Mouse (Mus musculus) heart, postnatal 0 days (tissue): Measurements from ENCODE around the gene Gm8356. TPM values are rescaled to one million over a fixed set of nuclear protein-coding genes. Genes with fewer than 3 reads are reported as not detected.
"Not testable (repeated sequence)": the region's sequence is repeated elsewhere in the genome, so short reads cannot be mapped to it uniquely, and the experiment has no call there.

Source experiments
- ATAC-seq: fragments of 200-750 bp; cut with Nextera tagmentation; 2 replicates; pipeline ENCODE4 v1.8.0; 2017; ENCODE audit warnings: low read depth, moderate number of reproducible peaks, moderate library complexity; ENCODE audit not compliant: insufficient read depth
- DNase-seq: peaks from one replicate; pipeline ENCODE4 v3.0.0-alpha.2; 2016; ENCODE audit warnings: low spot score
- H3K27ac ChIP-seq: fragments of 300-500 bp; sonication (generic); 2 replicates; pipeline ENCODE4 v1.5.1; 2014; ENCODE audit warnings: low read depth, mild to moderate bottlenecking
- H3K27me3 ChIP-seq: fragments of 300-500 bp; sonication (generic); 2 replicates; pipeline ENCODE4 v1.6.1; 2014; ENCODE audit warnings: low read length, mixed read lengths; ENCODE audit not compliant: control insufficient read depth, insufficient read depth
- H3K36me3 ChIP-seq: fragments of 300-500 bp; sonication (generic); replicated peaks from 2 replicates; pipeline ENCODE4 v1.6.1; 2014; ENCODE audit warnings: low read length, mixed read lengths; ENCODE audit not compliant: control insufficient read depth, insufficient read depth
- H3K4me1 ChIP-seq: fragments of 300-500 bp; sonication (generic); 2 replicates; pipeline ENCODE4 v1.6.1; 2014; ENCODE audit warnings: antibody characterized with exemption; ENCODE audit not compliant: control insufficient read depth, insufficient read depth
- H3K4me2 ChIP-seq: fragments of 300-500 bp; sonication (generic); 2 replicates; pipeline ENCODE4 v1.6.1; 2014; ENCODE audit warnings: low read depth, mild to moderate bottlenecking, low read length, moderate library complexity
- H3K4me3 ChIP-seq: fragments of 300-500 bp; sonication (generic); 2 replicates; pipeline ENCODE4 v1.5.1; 2014; ENCODE audit warnings: low read depth, low read length
- H3K9ac ChIP-seq: fragments of 300-500 bp; sonication (generic); replicated peaks from 2 replicates; pipeline ENCODE4 v1.6.1; 2014; ENCODE audit warnings: low read depth, low read length, mixed read lengths
- H3K9me3 ChIP-seq: fragments of 300-500 bp; sonication (generic); replicated peaks from 2 replicates; pipeline ENCODE4 v1.6.1; 2016; ENCODE audit warnings: low read length; ENCODE audit not compliant: control insufficient read depth
- WGBS: fragments of 180-500 bp; shearing (Covaris S2); extraction: QIAGEN DNeasy Blood & Tissue Kit; methylation state at CpG from one replicate; pipeline ENCODE4 v1.1.7; 2014; 5-methylcytosine and 5-hydroxymethylcytosine counted together
- polyA plus RNA-seq: library from polyadenylated mRNA; unstranded; fragments of >200 nt; fragmentation: Nextera tagmentation; extraction: Ambion mirVana; gene quantifications from 2 replicates; pipeline ENCODE4 v1.2.1, GENCODE M21; 2015
- total RNA-seq: library from RNA; depleted of rRNA; stranded (reverse); fragments of >200 nt; gene quantifications from 2 replicates; pipeline ENCODE4 v1.2.3, GENCODE M21; 2014; ENCODE audit warnings: low replicate concordance; rRNA removed

Gm8356 gene
- total RNA-seq (not detected in 2 replicates), polyA plus RNA-seq (not detected in 2 replicates)

DNA sequence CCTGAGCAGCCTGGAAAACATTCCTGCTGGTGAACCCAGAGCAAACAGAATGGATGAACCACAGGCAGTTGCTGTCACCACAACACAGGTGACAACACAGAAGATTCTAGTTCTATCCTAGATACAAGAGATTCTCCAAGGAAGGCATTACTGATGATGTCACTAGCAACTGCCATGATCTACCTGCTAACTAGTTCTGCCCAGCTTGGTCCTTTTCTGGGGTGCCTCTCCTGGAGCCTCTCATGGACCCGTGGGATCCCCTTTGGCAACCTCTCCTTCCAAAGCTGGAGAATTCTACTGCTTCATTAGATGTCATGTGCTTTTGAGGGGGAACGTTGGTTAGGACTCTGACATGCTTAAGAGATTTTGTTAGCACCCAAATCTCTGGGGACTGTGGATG, at the start of gene Gm8356:
Gene Gm8356, minus strand, starts transcription at position 101 of the 400 bp plus-strand sequence.
- WGBS = no CpG with 5 or more reads among the region's 2 CpGs
- not testable (repeated sequence) for ATAC-seq, H3K27ac ChIP-seq, H3K27me3 ChIP-seq, H3K36me3 ChIP-seq, H3K4me3 ChIP-seq, H3K4me1 ChIP-seq, H3K4me2 ChIP-seq, H3K9ac ChIP-seq, H3K9me3 ChIP-seq, DNase-seq

DNA sequence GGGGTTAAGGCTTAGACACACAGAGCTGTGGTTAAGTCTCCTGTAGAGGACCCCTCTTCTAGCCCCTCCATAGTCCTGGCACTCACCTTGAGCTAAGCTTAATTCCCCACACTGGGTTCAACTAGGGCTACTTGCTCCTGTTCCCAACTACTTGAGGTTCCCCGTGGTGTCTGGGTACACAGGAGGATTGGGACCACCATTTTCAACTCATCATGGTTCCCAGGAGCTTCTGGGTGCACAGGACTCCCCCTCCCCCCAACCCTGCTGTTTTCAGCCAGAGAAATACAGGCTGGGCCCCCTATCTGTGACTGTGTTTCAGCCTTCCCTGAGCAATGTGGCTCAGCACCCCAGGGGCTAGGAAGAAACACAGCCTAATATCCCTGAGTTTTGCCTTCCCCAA, 50.8 kb downstream of the Gm8356 start:
- not testable (repeated sequence) for H3K9me3 ChIP-seq, H3K27ac ChIP-seq, ATAC-seq, DNase-seq, H3K9ac ChIP-seq, H3K4me2 ChIP-seq, H3K36me3 ChIP-seq, H3K4me3 ChIP-seq, H3K27me3 ChIP-seq, H3K4me1 ChIP-seq
- 42% methylated on average over 1 of the region's 1 CpGs for WGBS

DNA sequence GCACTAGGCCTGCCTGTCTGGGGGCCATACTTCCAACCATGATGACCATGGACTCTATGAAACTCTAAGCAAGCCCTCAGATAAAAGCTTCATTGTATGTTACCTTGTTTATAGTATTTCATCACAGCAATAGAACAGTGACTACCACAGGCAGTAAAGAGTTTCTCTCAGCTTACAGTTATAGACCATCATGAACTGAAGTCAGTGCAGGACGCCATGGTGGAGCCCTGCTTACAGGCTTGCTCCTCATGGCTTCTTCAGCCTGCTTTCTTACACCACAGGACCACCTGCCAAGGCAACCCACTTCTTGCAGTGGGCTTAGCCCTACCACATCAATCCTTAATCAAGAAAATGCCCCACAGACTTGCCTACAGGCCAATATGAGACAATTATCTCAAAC, 51.5 kb downstream of the Gm8356 start:
- not testable (repeated sequence) for H3K36me3 ChIP-seq, H3K27ac ChIP-seq, H3K27me3 ChIP-seq, H3K9me3 ChIP-seq, H3K9ac ChIP-seq, ATAC-seq, H3K4me3 ChIP-seq, H3K4me2 ChIP-seq, H3K4me1 ChIP-seq, DNase-seq
- WGBS = no CpG with 5 or more reads among the region's 1 CpGs

DNA sequence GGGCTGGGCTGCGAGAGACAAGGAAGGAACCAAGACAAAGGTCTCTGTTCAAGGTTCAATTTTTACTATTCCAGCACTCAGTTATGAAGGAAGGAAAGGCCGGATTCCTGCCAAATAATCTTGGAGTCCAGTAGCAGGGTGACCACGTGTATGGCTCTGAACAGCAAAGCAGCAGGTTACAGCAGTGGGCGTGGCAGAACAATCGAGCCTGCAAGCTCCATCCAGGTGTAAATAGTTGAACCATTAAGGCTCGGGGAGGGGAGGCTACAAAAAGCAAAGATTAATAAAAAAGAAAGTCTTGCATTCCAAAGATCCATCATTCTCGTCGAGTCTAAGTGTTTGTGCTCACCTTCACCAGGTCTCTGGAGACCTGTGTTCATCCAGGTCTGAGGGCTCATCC, 55.0 kb downstream of the Gm8356 start:
- not testable (repeated sequence) for H3K4me2 ChIP-seq, DNase-seq, H3K4me3 ChIP-seq, H3K4me1 ChIP-seq, H3K9ac ChIP-seq, H3K9me3 ChIP-seq, ATAC-seq, H3K27ac ChIP-seq, H3K27me3 ChIP-seq, H3K36me3 ChIP-seq
- 64% methylated on average over 7 of the region's 8 CpGs for WGBS

Other genes starting within 250 kb of the Gm8356 start
- not detected in 2 replicates for gene Gm21103, start 232.4 kb downstream of the Gm8356 start, total RNA-seq
- 0.15 TPM in 1 of 2 replicates, not detected in the other for gene Gm21103, start 232.4 kb downstream of the Gm8356 start, polyA plus RNA-seq
- not detected in 2 replicates for gene Gm3618, start 193.6 kb downstream of the Gm8356 start, total RNA-seq
- not detected in 2 replicates for gene Gm3618, start 193.6 kb downstream of the Gm8356 start, polyA plus RNA-seq
- not detected in 2 replicates for gene Gm16440, start 147.0 kb downstream of the Gm8356 start, total RNA-seq
- not detected in 2 replicates for gene Gm16440, start 147.0 kb downstream of the Gm8356 start, polyA plus RNA-seq
- 0.73 TPM in 1 of 2 replicates, not detected in the other for gene Gm3591, start 124.8 kb downstream of the Gm8356 start, total RNA-seq
- gene Gm3591, start 124.8 kb downstream of the Gm8356 start, polyA plus RNA-seq = 0.65 and 1.1 TPM in 2 replicates
- not detected in 2 replicates for gene Gm3594, start 92.7 kb downstream of the Gm8356 start, total RNA-seq
- gene Gm3594, start 92.7 kb downstream of the Gm8356 start, polyA plus RNA-seq = not detected in 2 replicates
- not detected in 2 replicates for gene Gm3629, start 53.3 kb upstream of the Gm8356 start, total RNA-seq
- 0.14 TPM in 1 of 2 replicates, not detected in the other for gene Gm3629, start 53.3 kb upstream of the Gm8356 start, polyA plus RNA-seq
- gene Gm3460, start 85.1 kb upstream of the Gm8356 start, total RNA-seq = not detected in 2 replicates
- gene Gm3460, start 85.1 kb upstream of the Gm8356 start, polyA plus RNA-seq = not detected in 2 replicates
- not detected in 2 replicates for gene Gm10251, start 146.9 kb upstream of the Gm8356 start, total RNA-seq
- not detected in 2 replicates for gene Gm10251, start 146.9 kb upstream of the Gm8356 start, polyA plus RNA-seq
- not detected in 2 replicates for gene Gm8050, start 183.0 kb upstream of the Gm8356 start, total RNA-seq
- gene Gm8050, start 183.0 kb upstream of the Gm8356 start, polyA plus RNA-seq = not detected in 2 replicates
- 3.7 and 7.0 TPM in 2 replicates for gene Gm3636, start 205.0 kb upstream of the Gm8356 start, total RNA-seq
- gene Gm3636, start 205.0 kb upstream of the Gm8356 start, polyA plus RNA-seq = 2.1 and 3.0 TPM in 2 replicates
- gene Gm8362, start 237.1 kb upstream of the Gm8356 start, total RNA-seq = not detected in 2 replicates
- not detected in 2 replicates for gene Gm8362, start 237.1 kb upstream of the Gm8356 start, polyA plus RNA-seq